Mouse (Mus musculus) kidney, postnatal 0 days (tissue): ENCODE results near the gene Aipl1. TPM values are rescaled to one million over a fixed set of nuclear protein-coding genes. Genes with fewer than 3 reads are reported as not detected.

ENCODE experiments used
- ATAC-seq: fragments of 200-750 bp; cut with Nextera tagmentation; replicated peaks from 2 replicates; pipeline ENCODE4 v1.8.0; 2017; ENCODE audit warnings: low read depth, moderate number of reproducible peaks, moderate TSS enrichment, moderate library complexity; ENCODE audit not compliant: low FRiP score
- DNase-seq: peaks from one replicate; pipeline ENCODE4 v3.0.0-alpha.2; 2016; ENCODE audit warnings: low spot score
- H3K27ac ChIP-seq: fragments of 300-500 bp; sonication (generic); 2 replicates; pipeline ENCODE4 v1.5.1; 2014; ENCODE audit warnings: mild to moderate bottlenecking
- H3K27me3 ChIP-seq: fragments of 300-500 bp; sonication (generic); 2 replicates; pipeline ENCODE4 v1.6.1; 2014; ENCODE audit warnings: low read length, mixed read lengths; ENCODE audit not compliant: insufficient read depth
- H3K36me3 ChIP-seq: fragments of 300-500 bp; sonication (generic); 2 replicates; pipeline ENCODE4 v1.6.1; 2014; ENCODE audit warnings: low read length, mixed read lengths; ENCODE audit not compliant: insufficient read depth
- H3K4me1 ChIP-seq: fragments of 300-500 bp; sonication (generic); replicated peaks from 2 replicates; pipeline ENCODE4 v1.6.1; 2014; ENCODE audit warnings: antibody characterized with exemption, low read length, mixed read lengths; ENCODE audit not compliant: insufficient read depth
- H3K4me2 ChIP-seq: fragments of 300-500 bp; sonication (generic); 2 replicates; pipeline ENCODE4 v1.6.1; 2014; ENCODE audit warnings: mild to moderate bottlenecking, low read length, moderate library complexity, mixed read lengths
- H3K4me3 ChIP-seq: fragments of 300-500 bp; sonication (generic); replicated peaks from 2 replicates; pipeline ENCODE4 v1.5.1; 2014; ENCODE audit warnings: low read depth, low read length
- H3K9ac ChIP-seq: fragments of 300-500 bp; sonication (generic); 2 replicates; pipeline ENCODE4 v1.6.1; 2014; ENCODE audit warnings: low read depth, low read length
- H3K9me3 ChIP-seq: fragments of 300-500 bp; sonication (generic); replicated peaks from 2 replicates; pipeline ENCODE4 v1.6.1; 2016; ENCODE audit warnings: low read length, inconsistent platforms, mixed read lengths
- CTCF ChIP-seq: IDR thresholded peaks from 2 replicates; pipeline ENCODE4 v1.5.1; 2016; ENCODE audit warnings: antibody characterized with exemption, low read depth, mild to moderate bottlenecking, moderate library complexity
- WGBS: fragments of 180-500 bp; shearing (Covaris S2); extraction: QIAGEN DNeasy Blood & Tissue Kit; methylation state at CpG from one replicate; pipeline ENCODE4 v1.1.7; 2014; 5-methylcytosine and 5-hydroxymethylcytosine counted together
- polyA plus RNA-seq: library from polyadenylated mRNA; unstranded; fragments of >200 nt; fragmentation: Nextera tagmentation; extraction: Ambion mirVana; gene quantifications from 2 replicates; pipeline ENCODE4 v1.2.1, GENCODE M21; 2015

Aipl1 gene
- polyA plus RNA-seq, 1 experiment from 2014 or later: 0.41 TPM

GRCm38 (mm10) chr11:71987159-71988150, 49.9 kb downstream of the Aipl1 start:
- Histone ChIP-seq H3K9me3 (no peaks in the 10 kb centered on the region), H3K4me3 (no peak overlapping the region), H3K9ac (no peak overlapping the region), H3K27ac (no peak overlapping the region), H3K27me3 (no peaks in the 10 kb centered on the region), H3K36me3 (no peaks in the 10 kb centered on the region), H3K4me1 (peaks cover 8% of the 10 kb centered on the region; the same call in 1 of the 2 replicates), H3K4me2 (0 out of 2 replicates have a peak overlapping the region, but pooled peaks have one; percentile 32)
- TF ChIP-seq CTCF: no peak
- peak; percentile 85 for DNase-seq
- WGBS: 33% methylated on average over 14 of the region's 14 CpGs
- peak; percentile 47 for ATAC-seq

DNA sequence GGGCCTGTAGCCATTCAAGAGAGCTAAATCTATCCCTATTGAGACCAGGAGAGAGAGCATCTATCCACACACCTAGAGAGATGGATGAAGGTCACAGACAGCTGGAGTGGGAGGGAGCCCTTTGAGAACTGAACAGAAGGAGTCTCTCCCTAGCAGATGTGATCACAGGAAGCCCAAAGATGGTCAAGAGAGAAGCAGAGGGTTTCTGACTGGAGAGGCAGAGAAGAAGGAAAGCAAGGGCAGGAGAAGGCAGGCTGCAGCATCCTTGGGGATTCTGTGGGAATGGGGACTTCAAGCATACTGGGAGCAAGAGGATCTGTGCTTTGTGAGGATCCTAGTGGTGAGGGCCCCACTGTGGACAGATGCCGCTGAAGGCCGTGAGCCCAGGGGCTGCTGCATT, 51.5 kb downstream of the Aipl1 start:
- WGBS: 75% methylated on average over 2 of the region's 2 CpGs
- no peaks in the 10 kb centered on the region for H3K27me3 ChIP-seq
- H3K4me3 ChIP-seq: no peak overlapping the region
- no peaks in the 10 kb centered on the region for H3K9me3 ChIP-seq
- H3K9ac ChIP-seq: no peak overlapping the region
- ATAC-seq (no peak), DNase-seq (no peak)
- H3K36me3 ChIP-seq: no peaks in the 10 kb centered on the region
- TF ChIP-seq CTCF: no peak
- peaks cover 8% of the 10 kb centered on the region; the same call in 1 of the 2 replicates for H3K4me1 ChIP-seq
- H3K4me2 ChIP-seq: no peak overlapping the region
- H3K27ac ChIP-seq: no peak overlapping the region

GRCm38 (mm10) chr11:71985101-71985711, 52.1 kb downstream of the Aipl1 start:
- Histone ChIP-seq H3K9me3 (no peaks in the 10 kb centered on the region), H3K4me2 (no peak overlapping the region), H3K9ac (no peak overlapping the region), H3K4me3 (no peak overlapping the region), H3K4me1 (peaks cover 8% of the 10 kb centered on the region; the same call in 1 of the 2 replicates), H3K27ac (no peak overlapping the region), H3K36me3 (no peaks in the 10 kb centered on the region), H3K27me3 (no peaks in the 10 kb centered on the region)
- ATAC-seq (peak; percentile 49; the same call in 1 of the 2 replicates), DNase-seq (peak; percentile 69)
- 15% methylated on average over 4 of the region's 4 CpGs for WGBS
- no peak for TF ChIP-seq CTCF

DNA sequence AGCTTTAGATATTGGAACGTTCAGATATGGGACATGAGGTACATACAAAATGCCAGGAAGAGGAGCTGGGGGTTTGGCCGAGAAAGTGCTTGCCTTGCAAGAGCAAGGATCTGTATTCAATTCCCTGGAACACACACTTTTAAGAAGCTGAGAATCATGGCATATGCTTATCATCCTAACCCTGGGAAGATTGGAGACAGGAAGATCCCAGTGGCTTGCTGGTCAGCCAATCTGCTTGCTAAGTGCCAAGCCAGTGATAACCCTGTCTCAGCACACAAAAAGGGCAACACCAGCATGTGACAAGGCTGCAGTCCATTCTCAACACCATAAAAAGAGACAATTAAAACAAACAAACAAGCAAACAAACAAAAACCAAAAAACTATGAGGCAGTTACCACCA, 53.2 kb downstream of the Aipl1 start:
- Histone ChIP-seq H3K4me3 (no peak overlapping the region), H3K9me3 (no peaks in the 10 kb centered on the region), H3K27ac (no peak overlapping the region), H3K27me3 (no peaks in the 10 kb centered on the region), H3K36me3 (no peaks in the 10 kb centered on the region), H3K9ac (no peak overlapping the region), H3K4me1 (peaks cover 8% of the 10 kb centered on the region; the same call in 1 of the 2 replicates), H3K4me2 (no peak overlapping the region)
- DNase-seq (no peak), ATAC-seq (no peak)
- 83% methylated on average over 2 of the region's 2 CpGs for WGBS
- no peak for TF ChIP-seq CTCF

Other genes starting within 250 kb of the Aipl1 start
- 54.8 and 58.1 TPM in 2 replicates for gene Pimreg, start 4.5 kb upstream of the Aipl1 start, polyA plus RNA-seq
- 0.42 and 0.45 TPM in 2 replicates for gene Pitpnm3, start 98.3 kb upstream of the Aipl1 start, polyA plus RNA-seq
- gene Gm43951, start 169.3 kb upstream of the Aipl1 start, polyA plus RNA-seq: 0.05 and 0.10 TPM in 2 replicates
- 12.8 and 14.8 TPM in 2 replicates for gene 4933427D14Rik, start 169.9 kb upstream of the Aipl1 start, polyA plus RNA-seq
- 260 and 268 TPM in 2 replicates for gene Txndc17, start 170.0 kb upstream of the Aipl1 start, polyA plus RNA-seq
- gene Med31, start 178.1 kb upstream of the Aipl1 start, polyA plus RNA-seq: 47.5 and 49.2 TPM in 2 replicates
- gene Slc13a5, start 229.7 kb upstream of the Aipl1 start, polyA plus RNA-seq: 0.04 and 0.10 TPM in 2 replicates